Mouse (Mus musculus) embryonic facial prominence, embryonic 10.5 days (tissue): ENCODE measurements around the gene Shld2. TPM values are rescaled to one million over a fixed set of nuclear protein-coding genes. Genes with fewer than 3 reads are reported as not detected.

ENCODE experiments used
- DNase-seq: peaks from one replicate; pipeline ENCODE4 v3.0.0-alpha.2; 2017; ENCODE audit warnings: low spot score
- H3K27ac ChIP-seq: fragments of 300-500 bp; sonication (generic); replicated peaks from 2 replicates; pipeline ENCODE4 v1.5.1; 2016; ENCODE audit warnings: mild to moderate bottlenecking
- H3K27me3 ChIP-seq: fragments of 300-500 bp; sonication (generic); replicated peaks from 2 replicates; pipeline ENCODE4 v1.6.1; 2016; ENCODE audit warnings: low read depth, mild to moderate bottlenecking; ENCODE audit not compliant: poor library complexity, severe bottlenecking
- H3K36me3 ChIP-seq: fragments of 300-500 bp; sonication (generic); replicated peaks from 2 replicates; pipeline ENCODE4 v1.6.1; 2016; ENCODE audit warnings: mild to moderate bottlenecking, moderate library complexity
- H3K4me1 ChIP-seq: fragments of 300-500 bp; sonication (generic); 2 replicates; pipeline ENCODE4 v1.6.1; 2016
- H3K4me3 ChIP-seq: fragments of 300-500 bp; sonication (generic); 2 replicates; pipeline ENCODE4 v1.5.1; 2016; ENCODE audit warnings: mild to moderate bottlenecking, moderate library complexity
- H3K9me3 ChIP-seq: fragments of 300-500 bp; sonication (generic); 2 replicates; pipeline ENCODE4 v1.6.1; 2016; ENCODE audit warnings: mild to moderate bottlenecking
- WGBS: fragments of 180-500 bp; shearing (Covaris S2); methylation state at CpG from one replicate; pipeline ENCODE4 v1.1.7; 2016; 5-methylcytosine and 5-hydroxymethylcytosine counted together
- polyA plus RNA-seq: library from polyadenylated mRNA; unstranded; fragments of >200 nt; fragmentation: Nextera tagmentation; extraction: Ambion mirVana; gene quantifications from 2 replicates; pipeline ENCODE4 v1.2.1, GENCODE M21; 2016

Shld2 gene
- polyA plus RNA-seq, result 7.5 and 8.3 TPM in 2 replicates

DNA sequence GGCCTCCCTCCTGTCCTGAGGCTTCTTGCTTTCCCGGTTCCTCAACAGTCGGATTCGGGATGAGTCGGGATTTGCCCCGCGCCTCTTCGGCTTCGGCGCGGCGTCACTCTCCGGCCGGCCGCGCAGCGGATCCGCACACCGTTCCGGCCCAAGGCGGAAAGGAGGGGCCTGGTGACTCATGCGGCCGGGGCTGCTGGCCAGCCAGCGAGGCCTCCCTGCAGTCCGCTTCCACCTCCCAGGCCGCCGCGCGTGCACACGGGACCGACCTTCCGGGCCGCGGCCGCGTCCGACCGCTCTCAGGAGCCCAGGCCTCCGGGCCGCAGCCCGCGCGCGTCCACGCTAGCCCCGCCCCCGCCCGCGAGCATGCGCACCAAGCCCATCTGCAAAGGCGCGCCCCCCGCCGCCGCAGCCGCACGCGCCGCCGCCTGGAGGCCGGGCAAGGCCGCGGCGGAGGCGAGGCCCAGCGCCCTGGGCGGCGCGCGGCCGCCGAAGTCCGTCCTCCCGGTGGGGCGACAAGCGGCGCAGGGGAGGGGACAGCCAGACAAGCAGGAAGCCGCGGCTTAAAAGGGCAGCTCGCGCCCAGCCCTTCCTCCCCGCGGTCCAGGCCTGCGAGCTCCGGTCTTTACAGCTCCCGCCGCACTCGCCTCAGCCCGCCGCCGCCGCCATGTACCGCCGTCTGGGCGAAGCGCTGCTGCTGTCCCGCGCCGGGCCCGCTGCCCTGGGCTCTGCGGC lies at the start of gene Shld2, which contains the start of gene Glud1:
Shld2 (minus strand) TSS at position 260 of the 732 bp plus-strand sequence.
Glud1 (plus strand) TSS at position 494 of the 732 bp plus-strand sequence.
- peaks cover 23% of the 10 kb centered on the region for H3K4me1 ChIP-seq
- WGBS, result under 1% methylated on average over 100 of the region's 100 CpGs
- H3K9me3 ChIP-seq, result no peaks in the 10 kb centered on the region
- H3K27ac ChIP-seq, result peak within 1 kb of the TSS; percentile 97
- H3K36me3 ChIP-seq, result peaks cover 5% of the 10 kb centered on the region
- peak within 1 kb of the TSS; percentile 92 for H3K4me3 ChIP-seq
- DNase-seq, result peak; percentile 98
- no peaks in the 10 kb centered on the region for H3K27me3 ChIP-seq

DNA sequence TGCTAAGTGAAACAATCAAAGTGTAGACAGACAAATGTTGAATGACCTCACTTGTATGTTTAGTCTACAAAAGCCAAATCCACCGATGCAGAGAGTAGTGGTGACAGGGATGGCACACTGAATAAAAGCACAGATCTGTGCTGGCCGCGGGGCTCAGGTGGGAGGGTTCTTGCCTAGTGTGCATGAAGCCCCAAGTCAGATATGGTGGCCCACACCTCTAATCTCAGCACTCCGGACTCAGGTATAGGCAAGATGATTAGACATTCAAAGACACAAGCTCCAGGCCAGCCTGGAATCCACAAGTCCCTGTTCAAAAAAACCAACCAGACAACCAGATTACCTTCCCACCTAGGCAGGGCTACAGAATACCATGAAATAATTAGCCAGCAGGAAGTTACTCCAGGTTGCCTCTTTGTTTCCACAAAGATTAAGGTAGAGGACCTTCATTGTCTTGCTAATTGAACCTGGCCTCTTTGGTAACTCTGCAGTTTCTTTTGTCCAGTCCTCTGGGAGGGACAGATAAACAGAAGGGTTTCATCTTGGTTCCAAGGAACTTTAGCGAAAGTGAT lies 49.5 kb upstream of the Shld2 start:
- Histone ChIP-seq H3K36me3 (no peaks in the 10 kb centered on the region), H3K4me1 (peaks cover 23% of the 10 kb centered on the region), H3K27ac (no peak overlapping the region), H3K9me3 (no peaks in the 10 kb centered on the region), H3K4me3 (no peak overlapping the region), H3K27me3 (peaks cover 35% of the 10 kb centered on the region)
- WGBS, result 34% methylated on average over 5 of the region's 5 CpGs
- DNase-seq, result no peak

DNA sequence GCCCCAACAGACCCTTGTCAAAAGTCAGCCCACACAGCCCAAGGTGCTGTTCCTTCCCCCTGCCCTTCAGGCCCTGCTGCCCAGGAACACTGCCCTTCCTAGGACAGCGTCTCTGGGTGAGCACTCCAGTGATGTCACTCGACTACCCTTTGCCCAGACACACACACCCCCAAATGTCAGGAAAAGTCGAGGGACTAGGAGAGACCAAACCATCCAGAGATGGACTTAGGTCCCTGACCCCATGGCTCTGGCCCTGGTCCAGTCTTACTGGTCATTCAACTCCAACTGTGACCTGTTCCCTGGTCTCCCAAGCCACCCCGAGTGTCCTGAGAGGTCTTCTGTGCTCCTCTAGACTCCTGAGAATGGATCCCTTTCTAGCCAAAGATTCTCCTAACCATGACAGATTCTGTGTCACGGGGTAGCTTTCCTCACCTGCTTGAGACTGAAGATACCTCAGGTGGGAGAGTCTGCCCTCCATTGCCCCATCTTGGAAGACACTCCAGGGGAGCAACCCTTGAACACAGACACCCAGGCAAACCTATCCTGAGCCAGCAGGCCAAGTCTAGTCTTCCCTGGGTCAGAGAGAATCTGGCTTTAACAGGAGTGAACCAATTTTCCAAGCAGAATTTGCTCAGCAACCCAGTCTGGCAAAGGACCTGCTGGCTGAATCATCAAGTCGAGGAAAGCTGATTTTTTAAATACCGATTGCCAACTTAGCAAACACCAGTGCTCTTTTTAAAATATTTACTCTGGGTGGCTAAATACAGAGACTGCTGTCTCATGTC lies 47.6 kb upstream of the Shld2 start:
- DNase-seq, result no peak
- Histone ChIP-seq H3K27ac (no peak overlapping the region), H3K27me3 (peaks cover 17% of the 10 kb centered on the region), H3K4me1 (peaks cover 11% of the 10 kb centered on the region), H3K4me3 (no peak overlapping the region), H3K9me3 (no peaks in the 10 kb centered on the region), H3K36me3 (no peaks in the 10 kb centered on the region)
- 80% methylated on average over 7 of the region's 7 CpGs for WGBS

DNA sequence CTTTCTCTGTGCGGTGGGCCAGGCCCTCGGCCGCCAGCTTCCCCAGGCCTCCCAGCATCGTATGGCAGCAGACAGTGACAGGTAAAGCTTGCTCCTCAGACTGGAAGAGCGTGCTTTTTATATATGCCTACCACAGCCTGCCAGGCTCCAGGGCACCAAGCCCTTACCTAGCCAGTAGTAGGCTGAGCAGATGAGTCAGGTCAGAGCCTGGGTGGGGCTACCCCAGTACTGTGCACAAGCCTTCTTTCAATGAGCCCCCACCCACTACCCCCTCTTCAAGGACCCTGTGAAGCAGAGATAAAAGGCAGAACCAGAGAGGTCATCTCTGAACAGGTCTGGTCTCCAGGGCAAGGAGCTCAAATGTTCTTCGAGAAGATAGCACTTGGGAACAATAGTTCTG lies 45.0 kb upstream of the Shld2 start, which contains the start of gene Fam25c:
Fam25c (minus strand) TSS at position 133 of the 400 bp plus-strand sequence.
- no peak for DNase-seq
- 76% methylated on average over 6 of the region's 6 CpGs for WGBS

DNA sequence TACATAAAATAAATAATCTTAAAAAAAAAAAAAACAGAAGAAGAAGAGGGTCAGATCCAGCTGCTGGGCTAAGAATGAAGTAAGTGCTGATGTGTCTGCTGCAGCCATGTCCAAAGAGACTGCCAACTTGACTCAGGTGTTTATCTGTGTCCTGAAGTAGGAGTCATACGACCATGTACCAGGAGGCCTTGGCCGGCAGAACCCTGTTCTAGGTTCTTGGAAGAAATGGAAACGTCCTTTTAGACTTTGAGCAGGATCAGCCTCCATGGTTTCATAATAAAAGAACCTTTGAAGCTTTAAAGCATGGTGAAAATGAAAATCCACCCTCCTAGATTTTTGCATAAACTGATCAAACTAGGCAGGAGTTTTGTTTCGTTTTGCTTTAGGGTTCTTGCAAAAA lies 44.2 kb upstream of the Shld2 start:
- H3K27me3 ChIP-seq, result no peaks in the 10 kb centered on the region
- whole genome bisulfite sequencing, result 89% methylated on average over 4 of the region's 4 CpGs
- no peaks in the 10 kb centered on the region for H3K36me3 ChIP-seq
- H3K9me3 ChIP-seq, result no peaks in the 10 kb centered on the region
- H3K4me1 ChIP-seq, result peaks cover 14% of the 10 kb centered on the region
- no peak for DNase-seq
- no peak overlapping the region for H3K4me3 ChIP-seq
- H3K27ac ChIP-seq, result no peak overlapping the region

More for the DNA sequence above, 45.0 kb upstream of the Shld2 start, which contains the start of gene Fam25c:
- Histone ChIP-seq H3K27me3 (no peaks in the 10 kb centered on the region; the same call in 1 of the 2 replicates), H3K4me3 (no peak within 1 kb of the TSS), H3K36me3 (no peaks in the 10 kb centered on the region), H3K4me1 (peaks cover 14% of the 10 kb centered on the region), H3K9me3 (no peaks in the 10 kb centered on the region), H3K27ac (peak within 1 kb of the TSS; percentile 19; the same call in 1 of the 2 replicates)

DNA sequence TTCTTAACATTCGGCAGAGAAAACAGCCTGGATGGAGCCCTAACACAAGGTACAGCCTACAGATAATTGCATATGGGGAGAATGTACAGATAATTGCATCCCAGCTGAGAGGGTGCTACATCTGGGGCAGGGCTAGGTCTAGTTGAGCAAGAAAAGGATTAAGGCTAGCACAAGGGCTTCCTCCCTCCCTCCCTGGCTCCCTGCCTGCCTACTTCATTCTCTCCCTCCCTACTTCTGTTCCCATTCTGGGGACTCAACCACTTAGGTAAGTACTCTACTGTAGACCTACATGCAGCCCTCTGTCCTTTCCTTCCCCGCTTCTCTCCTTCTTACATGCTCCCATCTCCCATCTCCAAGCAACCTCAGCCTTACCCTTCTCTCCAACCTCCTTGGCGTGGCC lies 43.0 kb upstream of the Shld2 start:
- 91% methylated on average over 3 of the region's 3 CpGs for WGBS
- H3K27ac ChIP-seq, result no peak overlapping the region
- no peaks in the 10 kb centered on the region for H3K9me3 ChIP-seq
- H3K4me3 ChIP-seq, result no peak overlapping the region
- peaks cover 14% of the 10 kb centered on the region for H3K4me1 ChIP-seq
- no peaks in the 10 kb centered on the region for H3K36me3 ChIP-seq
- H3K27me3 ChIP-seq, result no peaks in the 10 kb centered on the region
- DNase-seq, result no peak

DNA sequence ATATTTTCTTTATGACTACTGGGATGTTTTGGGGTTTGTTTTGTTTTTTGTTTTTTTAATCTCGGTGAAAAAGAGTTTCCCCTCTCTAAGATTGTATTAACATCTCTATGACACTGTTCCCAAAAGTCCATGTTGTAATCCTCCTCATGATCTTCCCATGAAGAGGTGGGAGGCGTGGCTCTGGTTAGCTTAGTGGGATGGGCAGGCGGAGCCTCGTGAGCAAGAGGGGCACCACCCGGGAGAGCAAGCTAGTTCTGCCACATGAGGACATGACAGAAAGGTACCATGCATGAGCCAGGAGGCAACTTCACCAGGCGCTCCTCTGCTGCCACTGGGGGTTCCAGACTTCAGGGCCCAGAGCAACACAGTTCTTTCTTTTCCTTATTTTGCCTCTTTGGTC lies 42.2 kb upstream of the Shld2 start:
- Histone ChIP-seq H3K4me1 (peaks cover 14% of the 10 kb centered on the region), H3K36me3 (no peaks in the 10 kb centered on the region), H3K4me3 (no peak overlapping the region), H3K27ac (no peak overlapping the region), H3K9me3 (no peaks in the 10 kb centered on the region), H3K27me3 (no peaks in the 10 kb centered on the region)
- WGBS, result 74% methylated on average over 6 of the region's 6 CpGs
- DNase-seq, result no peak

DNA sequence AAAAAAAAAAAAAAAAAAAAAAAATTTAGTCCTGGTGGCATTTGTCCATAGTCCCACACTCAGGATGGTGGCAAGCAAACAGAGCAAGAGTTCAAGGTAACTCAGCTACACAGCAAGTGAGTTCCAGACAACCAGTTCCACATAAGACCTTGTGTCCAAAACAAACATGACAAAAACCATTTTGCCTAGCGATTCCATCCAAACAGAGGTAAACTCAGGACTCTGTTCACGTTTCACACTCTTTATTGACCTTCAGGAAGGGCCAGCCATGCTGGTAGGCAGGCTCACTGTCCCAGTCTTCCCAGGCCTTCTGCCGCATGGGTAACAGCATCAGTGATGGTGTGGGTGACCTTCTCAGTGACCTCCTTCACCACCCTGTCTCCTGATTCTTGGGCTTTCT lies 41.4 kb upstream of the Shld2 start:
- H3K36me3 ChIP-seq, result no peaks in the 10 kb centered on the region
- no peaks in the 10 kb centered on the region for H3K27me3 ChIP-seq
- no peaks in the 10 kb centered on the region for H3K9me3 ChIP-seq
- no peak overlapping the region for H3K27ac ChIP-seq
- WGBS, result 72% methylated on average over 3 of the region's 3 CpGs
- H3K4me3 ChIP-seq, result no peak overlapping the region
- peaks cover 14% of the 10 kb centered on the region for H3K4me1 ChIP-seq
- no peak for DNase-seq

DNA sequence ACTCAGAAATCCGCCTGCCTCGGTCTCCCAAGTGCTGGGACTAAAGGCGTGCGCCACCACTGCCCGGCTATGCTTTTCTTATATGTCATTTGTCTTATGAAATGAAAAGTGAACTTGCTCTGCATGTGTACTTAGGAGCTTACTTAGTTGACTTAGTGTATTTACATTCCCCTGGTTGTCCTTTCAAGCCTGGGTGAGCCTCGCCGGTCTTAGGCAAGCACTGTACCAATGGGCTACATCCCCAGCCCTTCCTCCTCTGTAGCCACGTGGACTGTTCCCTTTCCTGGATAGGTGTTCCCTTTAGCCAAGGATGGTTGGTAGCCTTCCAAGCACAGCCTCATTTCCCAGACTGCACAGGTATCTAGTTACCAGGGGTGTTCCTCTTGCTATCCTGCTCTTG lies 38.7 kb upstream of the Shld2 start:
- H3K27ac ChIP-seq, result no peak overlapping the region
- no peaks in the 10 kb centered on the region for H3K27me3 ChIP-seq
- H3K36me3 ChIP-seq, result peaks cover 8% of the 10 kb centered on the region
- H3K4me3 ChIP-seq, result no peak overlapping the region
- H3K4me1 ChIP-seq, result peaks cover 11% of the 10 kb centered on the region
- DNase-seq, result no peak
- WGBS, result 86% methylated on average over 8 of the region's 8 CpGs
- no peaks in the 10 kb centered on the region for H3K9me3 ChIP-seq

DNA sequence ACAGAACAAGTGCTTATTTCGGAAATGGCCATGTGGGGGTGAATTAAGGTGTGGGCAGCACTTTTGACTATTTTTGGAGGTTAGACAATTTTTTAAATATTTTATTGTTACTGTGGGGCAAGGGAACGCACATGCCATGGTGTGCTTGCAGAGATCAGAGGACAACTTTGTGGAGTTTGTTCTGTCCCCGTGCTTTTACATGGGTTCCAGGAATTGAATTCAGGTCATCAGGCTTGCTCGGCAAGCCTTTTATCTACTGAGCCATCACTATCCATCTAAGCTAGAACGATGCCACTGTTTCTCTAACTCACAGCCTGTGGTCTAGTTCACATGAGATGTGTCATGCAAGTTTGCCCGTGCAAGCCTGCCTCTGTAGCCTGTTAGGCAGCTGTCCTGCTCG lies 38.0 kb upstream of the Shld2 start:
- no peak overlapping the region for H3K27ac ChIP-seq
- no peak for DNase-seq
- H3K9me3 ChIP-seq, result no peaks in the 10 kb centered on the region
- H3K4me1 ChIP-seq, result peaks cover 11% of the 10 kb centered on the region
- no peaks in the 10 kb centered on the region for H3K27me3 ChIP-seq
- peaks cover 14% of the 10 kb centered on the region for H3K36me3 ChIP-seq
- no peak overlapping the region for H3K4me3 ChIP-seq
- 87% methylated on average over 7 of the region's 7 CpGs for WGBS

DNA sequence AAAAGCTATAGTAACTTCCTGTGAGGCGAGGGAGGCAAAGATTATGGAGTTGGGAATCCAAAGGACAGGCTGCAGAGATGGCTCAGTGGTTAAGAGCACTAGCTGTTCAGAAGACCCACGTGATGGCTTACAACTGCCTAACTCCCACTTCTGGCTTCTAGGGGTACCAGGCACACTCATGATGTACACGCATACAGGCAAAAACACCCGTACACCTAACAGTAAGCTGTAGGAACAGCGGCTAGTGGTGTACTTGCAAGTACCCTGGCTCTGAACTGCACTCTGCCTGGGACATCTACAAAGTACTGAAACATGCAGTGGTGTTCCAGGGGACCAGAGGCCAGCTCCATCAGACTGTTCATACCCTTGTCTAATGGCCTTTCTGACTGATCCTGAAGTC lies 36.8 kb upstream of the Shld2 start:
- H3K4me1 ChIP-seq, result peaks cover 11% of the 10 kb centered on the region
- H3K4me3 ChIP-seq, result no peak overlapping the region
- H3K36me3 ChIP-seq, result peaks cover 26% of the 10 kb centered on the region
- WGBS, result 96% methylated on average over 5 of the region's 5 CpGs
- DNase-seq, result no peak
- no peaks in the 10 kb centered on the region for H3K9me3 ChIP-seq
- H3K27ac ChIP-seq, result no peak overlapping the region
- H3K27me3 ChIP-seq, result no peaks in the 10 kb centered on the region

DNA sequence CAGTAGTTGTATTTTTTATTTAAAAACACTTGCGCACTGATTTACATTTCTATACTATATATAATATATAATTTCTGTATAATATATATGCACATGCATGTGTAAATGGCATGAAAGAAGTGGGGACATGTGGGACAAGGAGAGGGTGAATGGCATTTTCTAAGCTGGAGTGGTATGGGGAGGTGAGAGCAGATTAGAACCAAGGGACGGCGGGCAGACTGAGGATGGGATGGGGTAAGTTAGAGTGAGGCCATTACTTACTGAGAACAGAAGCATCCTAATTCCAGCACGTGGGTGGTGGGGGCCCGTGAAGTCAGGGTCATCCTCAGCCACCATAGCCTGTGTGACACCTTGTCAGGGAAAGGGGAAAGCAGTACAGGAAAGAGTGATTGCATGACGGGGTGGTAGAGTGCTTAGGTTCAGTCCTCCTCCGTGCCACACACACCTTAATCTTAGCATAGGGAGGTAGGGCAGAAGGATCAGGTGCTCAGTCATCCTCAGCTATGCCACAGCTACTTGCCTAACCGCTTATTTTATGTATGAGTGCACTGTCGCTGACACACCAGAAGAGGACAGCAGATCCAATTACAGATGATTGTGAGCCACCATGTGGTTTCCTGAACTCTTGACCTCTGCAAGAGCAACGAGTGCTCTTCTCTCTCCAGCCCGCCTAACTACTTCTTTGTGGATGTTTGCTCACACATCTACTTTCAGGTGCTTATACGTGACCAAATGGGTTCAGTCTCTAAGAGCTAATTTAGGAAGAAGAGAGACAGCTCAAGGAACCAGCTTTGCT lies 35.7 kb upstream of the Shld2 start:
- no peaks in the 10 kb centered on the region for H3K27me3 ChIP-seq

More for the DNA sequence above, 35.7 kb upstream of the Shld2 start:
- no peak for DNase-seq
- WGBS, result 54% methylated on average over 12 of the region's 12 CpGs
- no peak overlapping the region for H3K27ac ChIP-seq
- no peak overlapping the region for H3K4me3 ChIP-seq
- H3K4me1 ChIP-seq, result peaks cover 7% of the 10 kb centered on the region
- H3K9me3 ChIP-seq, result no peaks in the 10 kb centered on the region
- peaks cover 37% of the 10 kb centered on the region for H3K36me3 ChIP-seq
